8 mouse cellular contexts compared by ENCODE assay signal in the genomic region with DNA sequence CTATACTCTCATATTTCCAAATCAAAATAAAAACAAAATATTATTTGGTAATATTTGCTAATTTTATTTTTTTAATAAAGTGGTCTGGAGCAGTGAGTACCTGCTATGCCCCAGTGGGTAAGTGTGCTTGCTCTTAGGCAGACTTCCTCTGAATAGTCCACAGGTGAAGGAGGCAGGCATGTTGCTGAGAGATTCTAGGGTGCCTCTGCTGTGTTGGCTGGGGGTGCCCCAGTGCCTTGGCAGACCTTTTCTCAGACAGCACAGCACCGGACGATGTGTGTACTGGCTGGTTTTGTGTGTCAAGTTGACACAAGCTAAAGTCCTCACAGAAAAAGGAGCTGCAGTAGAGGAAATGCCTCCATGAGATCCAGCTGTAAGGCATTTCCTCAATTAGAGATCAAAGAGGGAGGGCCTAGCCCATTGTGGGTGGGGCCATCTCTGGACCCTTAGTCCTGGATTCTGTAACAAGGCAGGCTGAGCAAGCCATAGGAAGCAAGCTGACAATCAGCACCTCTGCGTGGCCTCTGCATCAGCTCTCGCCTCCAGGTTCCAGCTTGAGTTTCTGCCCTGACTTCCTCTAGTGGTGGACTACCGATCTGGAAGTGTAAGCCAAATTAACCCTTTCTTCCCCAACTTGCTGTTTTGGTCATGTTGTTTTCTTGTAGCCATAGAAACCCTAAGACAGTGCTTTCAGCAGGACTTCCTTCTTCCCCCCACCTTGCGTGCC. TPM values are rescaled to one million over a fixed set of nuclear protein-coding genes. Genes with fewer than 3 reads are reported as not detected.
DNase-seq lines count a peak whose midpoint lies in the region; ATAC-seq lines count a peak whose summit lies in the region.

No protein-coding gene starts in this region.

- ATAC-seq in heart, embryonic 16.5 days (replicated peaks; ENCODE audit: extremely low read depth, insufficient read depth, low FRiP score) = peak; percentile 67
- no peak for ATAC-seq in activated CD4-positive, CD25-positive, alpha-beta regulatory T cell, adult 4 months

- no peak overlapping the region for H3K27ac ChIP-seq in heart, embryonic 16.5 days (ENCODE audit: low read length)

- no peaks in the 10 kb centered on the region for H3K36me3 ChIP-seq in heart, embryonic 16.5 days (ENCODE audit: control insufficient read depth, insufficient read depth)

- 15% methylated on average over 6 of the region's 6 CpGs for WGBS in heart, embryonic 16.5 days
- 8% methylated on average over 6 of the region's 6 CpGs for WGBS in large intestine, adult 2 months

- peak; percentile 18 for DNase-seq in thymus, postnatal 4 days
- DNase-seq in thymus, postnatal 36 days = no peak
- DNase-seq in large intestine, adult 2 months (ENCODE audit: low read depth, low spot score) = peak; percentile 60
- DNase-seq in mesoderm, embryonic 11.5 days (ENCODE audit: low read depth, low spot score) = peak; percentile 65
- DNase-seq in cerebellum, adult 9-11 months = no peak
- DNase-seq in adrenal gland, postnatal 14 days = no peak

- no peaks in the 10 kb centered on the region for H3K9me3 ChIP-seq in heart, embryonic 16.5 days (replicated peaks; ENCODE audit: control insufficient read depth, low read length)

- H3K9ac ChIP-seq in heart, embryonic 16.5 days (ENCODE audit: low read length) = no peak overlapping the region

- no peaks in the 10 kb centered on the region for H3K4me1 ChIP-seq in heart, embryonic 16.5 days (ENCODE audit: control insufficient read depth, insufficient read depth, low read length)

- peak overlapping the region; percentile 13; the same call in 1 of the 2 replicates for H3K4me2 ChIP-seq in heart, embryonic 16.5 days (ENCODE audit: low read depth, low read length)

- no peak overlapping the region for H3K4me3 ChIP-seq in heart, embryonic 16.5 days (ENCODE audit: low read length)

- no peaks in the 10 kb centered on the region for H3K27me3 ChIP-seq in heart, embryonic 16.5 days (ENCODE audit: control insufficient read depth, insufficient read depth, low read length)

RNA-seq across cellular contexts. Expression of a gene that starts 47.7 kb away (rescaled TPM):
- 14.7 TPM in 2 replicates for polyA plus RNA-seq in heart, embryonic 16.5 days (2015; fragmentation: Nextera tagmentation; extraction: Ambion mirVana)
- polyA plus RNA-seq in large intestine, adult 2 months (2012; rRNA removed) = 2.6 and 4.5 TPM in 2 replicates
- 10 to 100 TPM; 16.3 to 17.3 TPM for polyA plus RNA-seq in activated CD4-positive, CD25-positive, alpha-beta regulatory T cell, adult 4 months (2017; shearing (Covaris generic))
- total RNA-seq in adrenal gland, postnatal 14 days (2021) = 47.2 and 47.4 TPM in 2 replicates

Comparison
In these comparisons a context has a peak if more than half of its experiments do, and no peak if none do; other contexts are left out.
1. DNase-seq: peak in thymus, postnatal 4 days (single experiment), large intestine, adult 2 months (single experiment) and mesoderm, embryonic 11.5 days (single experiment); none in thymus, postnatal 36 days (0 of 2), cerebellum, adult 9-11 months (single experiment) and adrenal gland, postnatal 14 days (single experiment).